Mouse (Mus musculus): Measurements from ENCODE around the gene Antxr1. TPM values are rescaled to one million over a fixed set of nuclear protein-coding genes. Genes with fewer than 3 reads are reported as not detected.

Antxr1 gene
- polyA plus RNA-seq, 1 experiment: 6.4 TPM

DNA sequence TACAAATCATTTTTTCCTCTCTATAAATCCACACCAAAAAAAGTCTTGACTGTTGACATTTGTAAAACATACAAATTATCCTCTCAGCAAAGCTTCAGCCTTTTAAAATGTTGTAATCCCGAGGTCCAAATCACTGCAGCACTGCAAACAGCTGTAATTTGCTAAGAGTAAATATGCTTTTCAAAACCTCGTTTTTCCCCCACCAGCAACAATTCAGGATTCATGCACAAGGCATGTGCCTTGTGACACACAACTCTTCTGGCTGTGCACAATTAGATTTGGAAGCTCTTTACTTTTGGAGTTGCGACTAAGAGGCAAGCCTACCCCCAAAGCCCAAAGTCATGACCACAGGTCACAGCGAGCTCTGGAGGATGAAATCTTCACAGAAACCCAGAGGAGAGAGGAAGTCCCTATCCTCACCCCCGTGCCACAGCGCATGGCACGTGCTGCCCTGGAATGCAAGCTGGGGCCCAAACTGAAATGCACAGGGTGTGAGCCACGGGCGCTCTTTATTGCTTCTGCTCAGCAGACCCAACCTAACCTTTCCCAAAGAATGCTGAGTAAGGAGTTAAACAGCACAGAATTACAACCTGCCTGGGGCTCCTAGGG lies 87.3 kb downstream of the Antxr1 start:
- no peak for DNase-seq (ENCODE audit: low read depth)

GRCm38 (mm10) chr6:87244117-87245100 lies 91.2 kb downstream of the Antxr1 start:
- DNase-seq (ENCODE audit: low read depth): no peak

- DNase-seq (ENCODE audit: low read depth): no peak
Observed at GRCm38 (mm10) chr6:87237260-87237659, 98.4 kb downstream of the Antxr1 start.

DNA sequence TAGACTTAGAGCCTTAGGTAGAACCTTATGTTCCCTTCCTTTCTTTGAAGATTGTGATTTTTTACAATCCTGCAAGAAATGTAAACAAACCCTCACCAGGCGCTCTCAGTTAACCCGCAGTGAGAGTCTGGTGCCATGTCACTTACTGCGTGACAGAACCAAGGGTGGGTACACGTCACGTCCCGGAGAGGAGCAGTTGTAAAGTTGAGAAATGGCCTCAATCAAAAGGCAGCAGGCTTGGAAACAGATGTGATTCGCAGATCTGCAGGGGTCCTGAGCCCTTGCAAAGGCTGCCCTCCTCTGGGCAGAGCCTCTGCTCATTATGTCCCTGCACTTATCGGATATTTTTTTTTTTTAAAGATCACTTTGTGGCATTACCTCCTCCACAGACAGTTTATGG lies 99.6 kb downstream of the Antxr1 start:
- no peak for DNase-seq (ENCODE audit: low read depth)

GRCm38 (mm10) chr6:87233111-87233510 lies 102.5 kb downstream of the Antxr1 start:
- DNase-seq (ENCODE audit: low read depth): no peak

DNA sequence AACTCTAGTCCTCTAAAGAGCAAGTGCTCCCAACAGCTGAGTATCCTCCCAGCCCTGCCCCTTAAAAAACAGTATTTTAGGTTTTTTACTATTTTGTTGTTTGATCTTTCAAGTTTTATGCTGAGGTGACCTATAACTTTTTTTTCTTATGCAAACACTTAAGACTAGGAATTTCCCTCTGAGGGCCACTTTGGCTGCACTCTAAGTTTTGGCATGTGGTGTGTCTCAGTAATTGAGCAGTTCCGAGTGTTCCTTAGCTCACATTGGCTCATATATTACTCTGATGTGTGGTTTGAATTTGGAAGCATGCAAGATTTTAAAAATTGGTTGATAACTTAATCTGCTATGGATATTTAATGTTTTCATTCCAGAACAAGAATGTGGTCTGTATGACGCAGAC lies 105.6 kb downstream of the Antxr1 start:
- no peak for DNase-seq (ENCODE audit: low read depth)

- DNase-seq (ENCODE audit: low read depth): no peak
Observed at GRCm38 (mm10) chr6:87227940-87228339, 107.7 kb downstream of the Antxr1 start.

- DNase-seq (ENCODE audit: low read depth): no peak
Observed at GRCm38 (mm10) chr6:87226315-87226714, 109.3 kb downstream of the Antxr1 start.

DNA sequence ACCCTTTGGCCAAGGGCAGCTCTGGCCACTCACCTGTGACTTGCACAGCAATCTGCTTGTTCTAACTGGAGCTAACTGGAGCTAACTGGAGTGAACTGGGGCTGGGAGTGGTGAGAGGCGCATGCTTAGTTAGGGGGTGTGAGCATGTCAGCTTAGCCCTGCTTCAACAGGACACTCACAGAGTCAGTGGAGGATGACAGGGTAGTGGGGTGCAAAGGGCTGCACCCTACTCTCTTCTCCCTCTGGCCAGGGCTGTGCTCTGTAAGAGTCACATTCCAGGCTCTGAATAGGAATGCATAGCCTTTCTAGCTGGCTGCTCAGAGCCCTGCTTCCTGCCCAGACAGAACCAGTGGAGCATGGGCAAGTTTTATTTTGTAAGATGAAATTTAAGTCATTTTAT lies 110.3 kb downstream of the Antxr1 start:
- DNase-seq (ENCODE audit: low read depth): no peak

- DNase-seq (ENCODE audit: low read depth): no peak
Observed at GRCm38 (mm10) chr6:87222854-87223631, 112.6 kb downstream of the Antxr1 start.

- DNase-seq (ENCODE audit: low read depth): no peak
Observed at GRCm38 (mm10) chr6:87219061-87219992, 116.3 kb downstream of the Antxr1 start.

- no peak for DNase-seq (ENCODE audit: low read depth)
Observed at GRCm38 (mm10) chr6:87216114-87216591, 119.5 kb downstream of the Antxr1 start.

DNA sequence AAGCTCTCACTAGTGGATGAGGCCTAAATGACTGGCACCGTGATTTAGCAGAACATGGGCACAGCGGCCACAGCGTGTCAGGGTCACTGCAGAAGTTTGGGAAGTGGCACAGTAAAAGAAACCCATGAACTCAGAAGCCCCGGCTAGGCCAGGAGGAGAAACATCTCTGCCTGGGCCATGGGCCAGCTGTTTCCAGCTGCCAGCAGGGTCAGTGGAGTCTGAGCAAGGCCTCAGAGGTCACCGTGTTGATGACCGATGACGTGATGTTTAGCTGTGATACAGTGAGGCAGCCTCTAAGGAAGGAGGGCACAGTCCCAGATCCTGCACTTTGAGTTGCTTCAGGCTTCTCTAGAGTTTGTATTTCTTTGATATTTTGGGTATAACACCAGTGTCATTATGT lies 122.4 kb downstream of the Antxr1 start:
- no peak for DNase-seq (ENCODE audit: low read depth)

- no peak for DNase-seq (ENCODE audit: low read depth)
Observed at GRCm38 (mm10) chr6:87211551-87211950, 124.1 kb downstream of the Antxr1 start.

DNA sequence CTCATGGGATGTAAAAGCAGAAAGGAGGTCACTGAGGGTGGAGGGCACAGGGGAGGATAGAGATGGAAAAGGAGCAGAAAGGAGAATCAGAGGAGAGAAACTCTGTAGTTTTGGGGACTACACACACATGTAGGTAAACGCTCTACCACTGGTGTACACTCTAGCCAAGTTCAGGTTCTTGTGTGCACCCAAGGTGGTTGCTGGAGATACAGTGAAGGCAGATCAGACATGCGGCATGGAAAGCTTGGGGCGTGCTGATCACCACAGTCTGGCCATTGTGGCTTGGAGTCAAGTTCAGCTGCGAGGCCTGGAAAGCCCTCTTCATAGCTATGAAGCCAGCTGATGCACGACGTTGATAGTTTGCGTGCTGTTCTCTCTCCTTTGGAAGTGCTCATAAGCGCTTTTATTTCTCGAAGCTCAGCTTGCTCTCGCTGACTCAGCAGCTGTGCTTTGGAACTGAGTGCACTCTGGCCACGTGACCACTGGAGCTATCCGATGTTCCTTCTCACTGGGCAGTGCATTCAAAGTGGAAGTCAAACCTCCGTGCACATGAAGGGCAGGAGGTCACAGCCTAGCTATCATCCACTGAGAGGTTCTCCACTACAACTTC lies 128.1 kb downstream of the Antxr1 start:
- DNase-seq (ENCODE audit: low read depth): no peak

DNA sequence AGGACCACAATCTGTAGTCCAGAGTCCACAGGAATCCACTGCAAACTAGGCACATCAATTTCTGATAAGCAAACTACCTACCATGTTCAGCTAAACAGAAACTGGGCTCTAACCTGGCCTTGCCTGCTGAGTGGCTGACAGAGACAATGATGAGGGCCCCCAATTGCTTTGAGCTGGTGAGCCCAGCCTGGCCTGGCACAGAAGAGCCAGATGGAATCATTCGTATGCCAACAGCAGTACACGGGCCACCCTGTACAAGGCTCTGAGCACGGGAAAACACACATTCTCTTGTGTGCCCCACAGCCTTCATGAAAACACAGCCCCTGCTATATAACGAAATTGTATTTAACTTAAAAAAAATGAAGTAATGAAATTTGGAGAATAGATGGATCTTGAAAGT lies 128.8 kb downstream of the Antxr1 start:
- DNase-seq (ENCODE audit: low read depth): no peak

DNA sequence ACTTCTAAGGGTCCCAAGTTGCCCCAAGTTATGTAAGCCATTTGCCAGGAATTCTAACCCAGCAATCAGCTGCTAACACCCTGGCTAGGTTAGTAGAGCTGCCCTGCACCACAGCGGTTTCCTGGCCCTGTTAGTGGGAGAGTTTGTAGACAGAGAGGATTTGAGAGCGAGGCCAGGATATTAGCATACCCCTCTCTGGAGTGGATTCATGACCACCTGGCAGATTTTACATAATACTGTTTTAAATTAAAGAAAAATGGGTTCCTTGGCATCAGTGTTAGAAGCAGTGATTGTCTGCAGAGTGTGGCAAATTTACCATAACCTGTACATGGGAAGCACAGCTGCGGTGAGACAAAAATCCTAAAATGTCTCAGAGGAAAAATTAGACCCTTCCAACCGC lies 132.2 kb downstream of the Antxr1 start:
- no peak for DNase-seq (ENCODE audit: low read depth)

- DNase-seq (ENCODE audit: low read depth): no peak
Observed at GRCm38 (mm10) chr6:87203065-87203464, 132.6 kb downstream of the Antxr1 start.

DNA sequence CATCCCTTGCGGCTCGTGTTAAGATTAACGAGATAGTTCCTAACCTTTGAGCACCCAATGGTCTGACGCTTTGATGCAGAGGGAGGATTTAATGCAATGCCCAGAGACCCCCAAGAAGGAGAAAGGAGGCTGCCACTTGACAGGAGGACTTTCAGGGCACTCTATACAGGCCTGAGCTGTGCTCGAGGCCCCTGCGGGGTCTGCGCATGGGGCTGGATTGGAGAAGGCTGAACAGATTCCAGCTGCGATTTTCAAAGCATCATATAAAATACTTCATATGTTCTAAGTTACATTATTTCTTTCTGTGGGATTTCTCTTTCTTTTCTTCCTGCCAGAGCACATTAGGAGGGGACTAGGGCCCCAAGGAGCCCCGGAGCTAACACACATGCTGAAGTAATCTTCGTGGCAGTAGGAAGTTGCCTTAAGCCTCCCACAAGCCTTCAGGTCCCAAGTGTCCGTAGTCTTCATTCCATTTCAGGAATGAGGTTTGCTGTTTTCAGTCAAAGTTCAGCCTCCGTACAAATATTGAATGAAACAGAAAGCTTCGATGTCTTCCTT lies 133.5 kb downstream of the Antxr1 start:
- DNase-seq (ENCODE audit: low read depth): no peak

- no peak for DNase-seq (ENCODE audit: low read depth)
Observed at GRCm38 (mm10) chr6:87189755-87190154, 145.9 kb downstream of the Antxr1 start.
